Mouse (Mus musculus) liver, embryonic 15.5 days (tissue): ENCODE measurements around the gene Fbxw21. TPM values are rescaled to one million over a fixed set of nuclear protein-coding genes. Genes with fewer than 3 reads are reported as not detected.

Experiments used
- ATAC-seq: fragments of 200-750 bp; cut with Nextera tagmentation; 2 replicates; pipeline ENCODE4 v1.8.0; 2017; ENCODE audit warnings: moderate number of reproducible peaks, mild to moderate bottlenecking, moderate library complexity; ENCODE audit not compliant: insufficient read depth
- H3K27ac ChIP-seq: fragments of 300-500 bp; sonication (generic); replicated peaks from 2 replicates; pipeline ENCODE4 v1.5.1; 2015; ENCODE audit warnings: mild to moderate bottlenecking, inconsistent platforms
- H3K27me3 ChIP-seq: fragments of 300-500 bp; sonication (generic); 2 replicates; pipeline ENCODE4 v1.6.1; 2015; ENCODE audit warnings: mild to moderate bottlenecking, inconsistent platforms
- H3K36me3 ChIP-seq: fragments of 300-500 bp; sonication (generic); replicated peaks from 2 replicates; pipeline ENCODE4 v1.6.1; 2015; ENCODE audit warnings: moderate library complexity, mild to moderate bottlenecking, inconsistent platforms
- H3K4me1 ChIP-seq: fragments of 300-500 bp; sonication (generic); replicated peaks from 2 replicates; pipeline ENCODE4 v1.6.1; 2015; ENCODE audit warnings: inconsistent platforms
- H3K4me2 ChIP-seq: fragments of 300-500 bp; sonication (generic); 2 replicates; pipeline ENCODE4 v1.6.1; 2015; ENCODE audit warnings: moderate library complexity, mild to moderate bottlenecking, inconsistent platforms
- H3K4me3 ChIP-seq: fragments of 300-500 bp; sonication (generic); replicated peaks from 2 replicates; pipeline ENCODE4 v1.5.1; 2015; ENCODE audit warnings: mild to moderate bottlenecking, inconsistent platforms
- H3K9ac ChIP-seq: fragments of 300-500 bp; sonication (generic); 2 replicates; pipeline ENCODE4 v1.6.1; 2015; ENCODE audit warnings: moderate library complexity, mild to moderate bottlenecking, inconsistent platforms
- H3K9me3 ChIP-seq: fragments of 300-500 bp; sonication (generic); replicated peaks from 2 replicates; pipeline ENCODE4 v1.6.1; 2016; ENCODE audit warnings: inconsistent platforms
- WGBS: fragments of 180-500 bp; shearing (Covaris S2); methylation state at CpG from one replicate; pipeline ENCODE4 v1.1.7; 2015; ENCODE audit warnings: mixed read lengths; ENCODE audit not compliant: insufficient replicate concordance; 5-methylcytosine and 5-hydroxymethylcytosine counted together
- polyA plus RNA-seq: library from polyadenylated mRNA; unstranded; fragments of >200 nt; fragmentation: Nextera tagmentation; extraction: Ambion mirVana; gene quantifications from 2 replicates; pipeline ENCODE4 v1.2.1, GENCODE M21; 2015

The Fbxw21 gene
- polyA plus RNA-seq, 1 experiment from 2014 or later = not detected

GRCm38 (mm10) chr9:109113331-109113730 lies 48.5 kb downstream of the Fbxw21 start:
- 56% methylated on average over 8 of the region's 8 CpGs for WGBS

DNA sequence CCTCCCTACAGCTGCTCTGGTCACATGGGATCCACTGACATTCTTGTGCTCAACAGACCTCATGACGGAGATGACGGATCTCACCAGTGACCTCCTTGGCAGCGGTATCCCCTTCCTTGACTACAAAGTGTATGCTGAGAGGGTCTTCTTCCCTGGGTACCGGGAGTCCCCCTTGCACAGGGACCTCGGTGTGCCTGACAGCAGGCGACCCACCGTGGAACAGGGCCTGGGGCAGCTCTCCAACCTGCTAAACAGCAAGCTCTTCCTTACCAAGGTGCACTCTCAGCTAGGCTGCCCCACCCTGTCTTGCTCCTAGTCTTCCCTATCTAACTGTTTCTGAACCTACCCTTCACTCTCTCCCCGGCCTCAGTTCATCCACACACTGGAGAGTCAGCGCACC lies 50.2 kb downstream of the Fbxw21 start:
- Histone ChIP-seq H3K4me3 (no peak overlapping the region), H3K27ac (no peak overlapping the region), H3K9ac (no peak overlapping the region), H3K36me3 (peaks cover 30% of the 10 kb centered on the region), H3K4me2 (no peak overlapping the region), H3K4me1 (no peaks in the 10 kb centered on the region), H3K27me3 (no peaks in the 10 kb centered on the region), H3K9me3 (no peaks in the 10 kb centered on the region)
- ATAC-seq = no peak
- 78% methylated on average over 9 of the region's 9 CpGs for WGBS

More at GRCm38 (mm10) chr9:109113331-109113730, 48.5 kb downstream of the Fbxw21 start:
- H3K27ac ChIP-seq = no peak overlapping the region
- H3K9me3 ChIP-seq = no peaks in the 10 kb centered on the region
- H3K36me3 ChIP-seq = peaks cover 27% of the 10 kb centered on the region
- no peak for ATAC-seq
- H3K4me2 ChIP-seq = no peak overlapping the region
- no peaks in the 10 kb centered on the region for H3K27me3 ChIP-seq
- H3K4me1 ChIP-seq = 0 out of 2 replicates have a peak, but pooled peaks cover 4% of the 10 kb centered on the region
- H3K9ac ChIP-seq = no peak overlapping the region
- H3K4me3 ChIP-seq = no peak overlapping the region

GRCm38 (mm10) chr9:109111101-109111500 lies 50.7 kb downstream of the Fbxw21 start:
- no peak overlapping the region for H3K4me2 ChIP-seq
- no peak overlapping the region for H3K9ac ChIP-seq
- no peak overlapping the region for H3K27ac ChIP-seq
- 62% methylated on average over 4 of the region's 4 CpGs for WGBS
- no peak overlapping the region for H3K4me3 ChIP-seq
- no peaks in the 10 kb centered on the region for H3K27me3 ChIP-seq
- H3K9me3 ChIP-seq = no peaks in the 10 kb centered on the region
- H3K4me1 ChIP-seq = no peaks in the 10 kb centered on the region
- H3K36me3 ChIP-seq = peaks cover 28% of the 10 kb centered on the region
- ATAC-seq = no peak

- Histone ChIP-seq H3K27me3 (no peaks in the 10 kb centered on the region), H3K4me3 (no peak overlapping the region), H3K9ac (no peak overlapping the region), H3K4me1 (no peaks in the 10 kb centered on the region), H3K36me3 (peaks cover 28% of the 10 kb centered on the region), H3K9me3 (no peaks in the 10 kb centered on the region), H3K4me2 (no peak overlapping the region), H3K27ac (no peak overlapping the region)
- 64% methylated on average over 11 of the region's 11 CpGs for WGBS
- no peak for ATAC-seq
These were observed 51.6 kb downstream of the Fbxw21 start for GRCm38 (mm10) chr9:109110240-109110639.

DNA sequence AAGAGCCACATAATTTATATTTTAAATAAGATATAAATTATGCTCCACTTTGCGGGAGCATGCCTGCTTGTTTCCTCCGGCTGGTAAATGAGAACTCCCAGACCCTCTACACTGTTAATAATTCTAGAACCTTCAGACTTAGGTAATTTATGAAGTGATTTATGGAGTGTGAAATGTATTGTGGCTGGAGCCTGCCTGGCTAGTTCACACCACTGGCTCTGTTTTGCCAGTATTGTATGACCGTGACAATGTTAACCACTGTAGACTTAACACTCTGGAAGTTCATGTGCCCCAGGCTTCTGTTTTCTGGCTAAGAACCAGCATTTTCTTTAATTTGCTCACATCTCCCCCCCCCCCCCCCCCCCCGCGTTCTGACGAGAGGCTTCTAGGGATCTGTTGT lies 54.5 kb downstream of the Fbxw21 start:
- Histone ChIP-seq H3K36me3 (peaks cover 24% of the 10 kb centered on the region), H3K9me3 (no peaks in the 10 kb centered on the region), H3K27ac (no peak overlapping the region), H3K27me3 (no peaks in the 10 kb centered on the region), H3K9ac (no peak overlapping the region), H3K4me3 (no peak overlapping the region), H3K4me2 (no peak overlapping the region), H3K4me1 (no peaks in the 10 kb centered on the region)
- WGBS = 66% methylated on average over 5 of the region's 6 CpGs
- ATAC-seq = no peak

DNA sequence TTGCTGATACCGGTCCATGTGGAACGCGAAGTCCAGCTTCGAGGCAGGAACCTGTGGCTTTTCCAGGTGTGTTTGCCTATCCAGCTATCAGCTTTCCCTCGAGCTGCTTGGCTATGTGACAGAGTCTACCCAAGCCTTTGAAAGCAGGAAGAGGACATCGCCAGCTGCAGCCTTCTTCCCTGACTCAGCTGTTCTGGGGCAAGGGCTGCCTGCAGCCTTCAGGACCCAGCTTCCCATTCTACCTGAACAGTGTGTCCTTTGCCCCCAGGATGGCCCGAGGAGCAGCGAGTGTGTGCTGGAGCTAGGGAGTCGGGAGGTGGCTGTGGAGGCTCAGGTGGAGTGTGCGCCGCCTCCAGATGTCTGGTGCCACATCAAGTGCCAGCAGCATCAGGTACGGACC lies 56.2 kb downstream of the Fbxw21 start:
- no peaks in the 10 kb centered on the region for H3K9me3 ChIP-seq
- no peaks in the 10 kb centered on the region for H3K4me1 ChIP-seq
- H3K27me3 ChIP-seq = no peaks in the 10 kb centered on the region
- H3K36me3 ChIP-seq = peaks cover 13% of the 10 kb centered on the region; the same call in 1 of the 2 replicates
- 66% methylated on average over 12 of the region's 12 CpGs for WGBS
- no peak overlapping the region for H3K9ac ChIP-seq
- no peak overlapping the region for H3K4me2 ChIP-seq
- no peak for ATAC-seq
- no peak overlapping the region for H3K27ac ChIP-seq
- no peak overlapping the region for H3K4me3 ChIP-seq

DNA sequence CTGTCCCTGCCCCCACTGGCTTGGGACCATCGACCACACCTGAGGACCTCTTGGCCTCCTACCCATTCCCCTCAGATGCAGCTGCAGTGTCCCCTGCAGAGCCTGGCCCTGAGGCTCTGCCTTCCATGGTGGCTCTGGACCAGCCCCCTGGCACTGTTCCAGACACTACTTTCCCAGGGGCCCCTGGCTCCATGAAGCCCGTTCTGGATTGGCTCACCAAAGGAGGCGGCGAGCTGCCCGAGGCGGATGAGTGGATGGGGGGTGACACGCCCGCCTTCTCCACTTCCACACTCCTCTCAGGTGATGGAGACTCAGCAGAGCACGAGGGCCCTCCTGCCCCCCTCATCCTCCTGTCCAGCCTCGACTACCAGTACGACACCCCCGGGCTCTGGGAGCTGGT lies 56.8 kb downstream of the Fbxw21 start:
- WGBS = 73% methylated on average over 12 of the region's 12 CpGs
- no peak for ATAC-seq
- H3K4me2 ChIP-seq = no peak overlapping the region

GRCm38 (mm10) chr9:109104083-109104482 lies 57.8 kb downstream of the Fbxw21 start:
- peaks cover 2% of the 10 kb centered on the region; the same call in 1 of the 2 replicates for H3K4me1 ChIP-seq
- no peaks in the 10 kb centered on the region for H3K9me3 ChIP-seq
- no peak overlapping the region for H3K4me2 ChIP-seq
- H3K9ac ChIP-seq = no peak overlapping the region
- 68% methylated on average over 9 of the region's 9 CpGs for WGBS
- no peak overlapping the region for H3K4me3 ChIP-seq
- no peak overlapping the region for H3K27ac ChIP-seq
- peaks cover 11% of the 10 kb centered on the region; the same call in 1 of the 2 replicates for H3K36me3 ChIP-seq
- ATAC-seq = no peak
- H3K27me3 ChIP-seq = no peaks in the 10 kb centered on the region

More for the DNA sequence above, 56.8 kb downstream of the Fbxw21 start:
- Histone ChIP-seq H3K9ac (no peak overlapping the region), H3K4me1 (no peaks in the 10 kb centered on the region), H3K27ac (no peak overlapping the region), H3K27me3 (no peaks in the 10 kb centered on the region), H3K4me3 (no peak overlapping the region), H3K9me3 (no peaks in the 10 kb centered on the region), H3K36me3 (peaks cover 11% of the 10 kb centered on the region; the same call in 1 of the 2 replicates)

- Histone ChIP-seq H3K9ac (no peak overlapping the region), H3K27ac (no peak overlapping the region), H3K4me3 (no peak overlapping the region), H3K4me1 (peaks cover 11% of the 10 kb centered on the region), H3K4me2 (no peak overlapping the region), H3K9me3 (no peaks in the 10 kb centered on the region), H3K27me3 (peaks cover 2% of the 10 kb centered on the region; the same call in 1 of the 2 replicates), H3K36me3 (peaks cover 7% of the 10 kb centered on the region; the same call in 1 of the 2 replicates)
- ATAC-seq = no peak
- WGBS = 61% methylated on average over 7 of the region's 7 CpGs
These were observed 58.6 kb downstream of the Fbxw21 start for GRCm38 (mm10) chr9:109103250-109103649.

GRCm38 (mm10) chr9:109102541-109102940 lies 59.3 kb downstream of the Fbxw21 start:
- peaks cover 9% of the 10 kb centered on the region for H3K27me3 ChIP-seq
- peaks cover 15% of the 10 kb centered on the region for H3K4me1 ChIP-seq
- WGBS = 63% methylated on average over 3 of the region's 3 CpGs
- H3K27ac ChIP-seq = no peak overlapping the region
- peaks cover 3% of the 10 kb centered on the region; the same call in 1 of the 2 replicates for H3K36me3 ChIP-seq
- H3K4me3 ChIP-seq = no peak overlapping the region
- H3K9ac ChIP-seq = no peak overlapping the region
- H3K9me3 ChIP-seq = no peaks in the 10 kb centered on the region
- no peak for ATAC-seq
- no peak overlapping the region for H3K4me2 ChIP-seq

DNA sequence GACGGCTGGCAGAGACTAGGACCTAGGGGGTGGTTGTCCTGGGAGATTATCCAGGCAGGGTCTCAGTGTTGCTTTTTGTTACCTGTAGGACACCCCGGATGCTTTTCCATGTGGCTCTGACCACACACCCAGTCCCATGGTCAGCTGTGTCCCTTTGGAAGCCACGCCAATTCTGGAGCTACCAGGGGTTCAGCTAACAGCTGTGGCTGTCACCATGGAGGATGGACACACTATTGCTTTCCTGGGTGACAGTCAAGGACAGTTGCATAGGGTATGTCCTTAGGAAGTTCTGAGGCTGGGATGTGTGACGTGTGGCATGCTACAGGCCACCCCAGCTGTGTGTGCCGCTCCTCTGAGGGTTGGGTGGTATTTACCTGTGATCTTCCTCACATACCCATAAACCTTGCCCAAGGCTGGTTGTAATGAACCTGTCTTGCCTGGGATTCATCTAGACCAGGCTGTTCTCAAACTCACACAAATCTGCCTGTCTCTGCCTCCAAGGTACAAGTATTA lies 59.9 kb downstream of the Fbxw21 start:
- peaks cover 15% of the 10 kb centered on the region for H3K27me3 ChIP-seq
- H3K36me3 ChIP-seq = peaks cover 3% of the 10 kb centered on the region; the same call in 1 of the 2 replicates
- ATAC-seq = no peak
- H3K9ac ChIP-seq = no peak overlapping the region
- H3K4me1 ChIP-seq = peaks cover 15% of the 10 kb centered on the region
- H3K9me3 ChIP-seq = no peaks in the 10 kb centered on the region
- H3K4me2 ChIP-seq = no peak overlapping the region
- no peak overlapping the region for H3K4me3 ChIP-seq
- WGBS = 70% methylated on average over 5 of the region's 5 CpGs
- no peak overlapping the region for H3K27ac ChIP-seq
